Mouse (Mus musculus): ENCODE data around the gene Ckmt1.

The Ckmt1 gene

GRCm38 (mm10) chr2:121412843-121413386 is 55.4 kb downstream of the Ckmt1 start:
- CTCF ChIA-PET, result interaction anchor here (0.6 to 0.8 kb wide), 6 partner anchors 27 to 343 kb away, joined by 3 to 13 read pairs (median 6); no protein-coding TSS in a partner anchor

All from spleen, embryonic (tissue).